Mouse (Mus musculus) adrenal gland, postnatal 14 days (tissue): ENCODE measurements at regions not wholly inside any gene's neighbourhood (a gene's known extent, or its start where the extent isn't known, plus 50 kb on each side); places are given as distances from the start of the nearest gene placed in this dataset.
"Not testable (repeated sequence)": the region's sequence is repeated elsewhere in the genome, so short reads cannot be mapped to it uniquely, and the experiment has no call there.

Source experiments
- DNase-seq: peaks from one replicate; pipeline ENCODE4 v3.0.0; 2021; ENCODE audit warnings: mixed read lengths

- DNase-seq: no peak
These were observed 54.7 kb upstream of the Commd3 start for GRCm38 (mm10) chr2:18617520-18617919.

GRCm38 (mm10) chr2:18609868-18610185 lies 62.4 kb upstream of the Commd3 start:
- peak; percentile 4 for DNase-seq

GRCm38 (mm10) chr2:18609075-18609867 lies 62.9 kb upstream of the Commd3 start:
- DNase-seq: peak; percentile 16

- peak; percentile 33 for DNase-seq
These were observed 63.7 kb upstream of the Commd3 start for GRCm38 (mm10) chr2:18608260-18609074.

- peak; percentile 5 for DNase-seq
These were observed 64.5 kb upstream of the Commd3 start for GRCm38 (mm10) chr2:18607586-18608259.

- DNase-seq: no peak
These were observed 65.1 kb upstream of the Commd3 start for GRCm38 (mm10) chr2:18607088-18607487.

- DNase-seq: no peak
These were observed 80.0 kb upstream of the Commd3 start for GRCm38 (mm10) chr2:18592221-18592620.

- no peak for DNase-seq
These were observed 84.0 kb upstream of the Commd3 start for GRCm38 (mm10) chr2:18588232-18588631.

GRCm38 (mm10) chr2:18587746-18588231 lies 84.4 kb upstream of the Commd3 start:
- DNase-seq: peak; percentile 5

- DNase-seq: peak; percentile 79
These were observed 85.1 kb upstream of the Commd3 start for GRCm38 (mm10) chr2:18586925-18587724.

GRCm38 (mm10) chr2:18585564-18586336 lies 86.4 kb upstream of the Commd3 start:
- DNase-seq: peak; percentile 29

GRCm38 (mm10) chr2:18558133-18558532 lies 114.1 kb upstream of the Commd3 start:
- DNase-seq: no peak

GRCm38 (mm10) chr2:18547964-18548643 lies 124.1 kb upstream of the Commd3 start:
- DNase-seq: no peak

- DNase-seq: no peak
These were observed 131.8 kb upstream of the Dnajc1 start for GRCm38 (mm10) chr2:18524387-18524786.

- DNase-seq: no peak
These were observed 131.3 kb upstream of the Dnajc1 start for GRCm38 (mm10) chr2:18523911-18524310.

GRCm38 (mm10) chr2:18513435-18513834 lies 120.8 kb upstream of the Dnajc1 start:
- DNase-seq: peak; percentile 4

- no peak for DNase-seq
These were observed 116.7 kb upstream of the Dnajc1 start for GRCm38 (mm10) chr2:18509317-18509716.

- DNase-seq: peak; percentile 11
These were observed 80.7 kb upstream of the Dnajc1 start for GRCm38 (mm10) chr2:18473361-18473771.

GRCm38 (mm10) chr2:18460901-18461300 lies 68.3 kb upstream of the Dnajc1 start:
- no peak for DNase-seq

- DNase-seq: not testable (repeated sequence)
These were observed 67.7 kb upstream of the Dnajc1 start for GRCm38 (mm10) chr2:18460281-18460680.
